Mouse (Mus musculus) thymus, adult 2 months (tissue): ENCODE results near the gene Col26a1. TPM values are rescaled to one million over a fixed set of nuclear protein-coding genes. Genes with fewer than 3 reads are reported as not detected.

Source experiments
- DNase-seq: peaks from one replicate; pipeline ENCODE4 v3.0.0; 2021
- H3K27ac ChIP-seq: fragments of 200-500 bp; 2 replicates; pipeline ENCODE4 v1.5.1; 2012; ENCODE audit warnings: low read length, control low read depth; ENCODE audit not compliant: control insufficient read depth, insufficient read depth
- H3K27me3 ChIP-seq: fragments of 200-500 bp; 2 replicates; pipeline ENCODE4 v1.6.1; 2012; ENCODE audit warnings: mild to moderate bottlenecking, low read length, moderate library complexity, mixed read lengths; ENCODE audit not compliant: control insufficient read depth, insufficient read depth
- H3K36me3 ChIP-seq: fragments of 200-500 bp; 2 replicates; pipeline ENCODE4 v1.6.1; 2012; ENCODE audit warnings: mild to moderate bottlenecking, low read length, moderate library complexity; ENCODE audit not compliant: control insufficient read depth, insufficient read depth
- H3K4me1 ChIP-seq: fragments of 200-500 bp; replicated peaks from 2 replicates; pipeline ENCODE4 v1.6.1; 2012; ENCODE audit warnings: low read length; ENCODE audit not compliant: control insufficient read depth, insufficient read depth
- H3K4me3 ChIP-seq: fragments of 200-500 bp; 2 replicates; pipeline ENCODE4 v1.5.1; 2012; ENCODE audit warnings: mild to moderate bottlenecking, low read length, control low read depth, moderate library complexity; ENCODE audit not compliant: control insufficient read depth, insufficient read depth
- CTCF ChIP-seq: fragments of 200-500 bp; IDR thresholded peaks from 2 replicates; pipeline ENCODE4 v1.5.1; 2012; ENCODE audit warnings: mild to moderate bottlenecking, control low read depth, low read length, moderate library complexity, borderline replicate concordance; ENCODE audit not compliant: control insufficient read depth, poor library complexity, insufficient read depth; ENCODE audit errors: extremely low read depth
- POLR2A ChIP-seq: fragments of 200-500 bp; IDR thresholded peaks from 2 replicates; pipeline ENCODE4 v1.6.1; 2012; ENCODE audit warnings: mild to moderate bottlenecking, low read length, control low read depth, moderate library complexity; ENCODE audit not compliant: control insufficient read depth, poor library complexity, insufficient read depth; ENCODE audit errors: extremely low read depth
- WGBS: fragments of 180-500 bp; shearing (Covaris S2); methylation state at CpG from one replicate; pipeline ENCODE4 v1.1.7; 2018; 5-methylcytosine and 5-hydroxymethylcytosine counted together
- polyA plus RNA-seq: library from polyadenylated mRNA; depleted of rRNA; stranded (reverse); fragments of >200 nt; gene quantifications from 2 replicates; pipeline ENCODE4 v1.2.3, GENCODE M21; 2012

The Col26a1 gene
- polyA plus RNA-seq, 1 experiment = 0.66 TPM

DNA sequence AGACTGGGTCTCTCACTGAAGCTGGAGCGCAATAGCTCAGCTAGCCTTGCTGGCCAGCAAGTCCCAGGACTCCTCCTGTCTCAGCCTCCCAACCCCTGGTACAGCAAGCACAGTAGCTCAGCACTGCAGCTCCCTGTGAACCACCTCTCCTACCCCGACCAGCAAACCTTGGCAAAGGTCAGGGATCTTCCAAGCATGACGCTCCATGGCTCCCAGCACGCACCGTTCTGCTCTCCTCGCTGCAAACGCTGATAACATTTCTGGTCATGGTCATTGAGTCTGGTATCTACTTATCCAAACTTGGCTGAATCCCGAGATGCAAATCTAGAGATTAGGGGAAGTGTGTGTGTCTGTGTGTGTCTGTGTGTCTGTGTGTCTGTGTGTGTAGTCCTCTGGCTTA is 2.9 kb downstream of the Col26a1 start:
- DNase-seq = no peak

DNA sequence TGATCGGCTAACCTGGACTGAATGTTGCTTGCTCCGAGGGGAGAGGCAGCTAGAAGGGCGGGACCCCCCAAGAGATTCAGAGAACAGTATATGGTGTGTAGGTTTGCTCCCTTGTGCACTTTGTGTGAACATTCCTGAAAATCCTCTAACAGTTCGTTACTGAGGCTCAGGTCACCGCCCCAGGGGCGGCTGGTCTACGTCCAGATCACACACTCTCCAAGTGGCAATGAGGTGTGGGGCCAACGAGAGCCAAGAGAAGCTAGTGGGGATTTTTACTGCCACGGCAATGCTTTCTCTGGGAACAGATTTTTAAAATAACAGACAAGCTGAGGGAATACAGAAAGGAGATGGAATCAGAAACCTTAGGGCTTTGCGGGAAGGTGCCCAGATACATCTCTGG is 8.7 kb downstream of the Col26a1 start:
- no peaks in the 10 kb centered on the region for H3K27me3 ChIP-seq
- H3K4me1 ChIP-seq = peaks cover 10% of the 10 kb centered on the region
- no peak for DNase-seq
- TF ChIP-seq POLR2A (no peak), CTCF (no peak)
- H3K4me3 ChIP-seq = no peak overlapping the region
- no peaks in the 10 kb centered on the region for H3K36me3 ChIP-seq
- WGBS = 93% methylated on average over 10 of the region's 10 CpGs
- H3K27ac ChIP-seq = no peak overlapping the region

More for the DNA sequence above, 2.9 kb downstream of the Col26a1 start:
- Histone ChIP-seq H3K27me3 (peaks cover 9% of the 10 kb centered on the region; the same call in 1 of the 2 replicates), H3K27ac (no peak overlapping the region), H3K36me3 (no peaks in the 10 kb centered on the region), H3K4me3 (no peak overlapping the region), H3K4me1 (no peaks in the 10 kb centered on the region)
- TF ChIP-seq CTCF = no peak
- no peak for TF ChIP-seq POLR2A
- WGBS = 92% methylated on average over 8 of the region's 8 CpGs

DNA sequence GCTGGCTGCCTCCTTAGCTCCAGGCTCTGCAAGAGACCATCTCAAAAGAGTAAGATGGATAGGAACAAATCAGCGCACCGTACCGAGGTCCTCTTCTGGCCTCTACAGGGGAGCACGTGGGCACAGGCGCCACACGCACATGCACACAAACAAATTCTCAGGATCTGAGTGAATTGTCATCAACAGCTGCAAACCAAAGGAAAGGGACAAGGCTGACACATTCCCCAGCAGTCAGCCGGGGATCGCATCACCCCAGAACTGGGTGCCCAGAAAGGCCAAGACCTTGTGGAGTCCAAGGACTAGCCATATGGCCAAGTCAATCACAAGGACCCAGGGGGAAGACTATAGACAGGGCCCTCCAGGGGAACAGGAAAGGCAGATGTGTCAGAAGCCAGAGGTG is 10.6 kb downstream of the Col26a1 start:
- 97% methylated on average over 8 of the region's 8 CpGs for WGBS
- TF ChIP-seq POLR2A = no peak
- no peak for TF ChIP-seq CTCF
- no peak for DNase-seq

DNA sequence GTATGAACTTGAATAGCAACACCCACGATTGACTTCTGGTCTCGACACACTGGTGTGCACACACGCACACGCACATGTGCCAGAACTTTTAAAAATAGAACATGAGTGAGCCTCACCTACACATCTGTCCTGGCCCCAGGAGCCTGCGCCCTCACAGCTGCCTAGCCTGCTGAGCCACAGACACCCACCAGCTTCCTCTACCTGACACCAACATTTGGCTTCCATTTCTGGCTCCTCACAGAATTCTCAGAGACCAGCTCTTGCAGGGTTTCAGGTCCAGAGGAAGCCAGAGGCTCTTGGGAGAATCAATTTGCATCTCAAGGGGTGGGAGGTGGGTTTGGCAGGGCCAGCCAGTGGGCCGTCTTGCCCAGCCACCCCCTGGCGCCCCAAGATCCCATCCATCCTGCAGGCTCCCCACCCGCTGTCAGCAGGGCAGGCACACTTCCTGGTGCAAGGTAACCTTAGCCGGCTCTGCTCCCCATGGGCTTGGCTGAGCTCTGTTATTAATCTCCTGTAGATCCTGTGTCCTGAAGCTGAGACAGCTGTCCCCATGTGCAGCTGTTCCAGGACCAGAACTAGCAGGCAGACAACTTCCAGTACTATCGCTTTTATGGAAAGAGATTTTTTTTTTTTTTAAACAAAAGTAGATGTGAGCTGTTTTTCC is 13.4 kb downstream of the Col26a1 start:
- TF ChIP-seq POLR2A = no peak
- TF ChIP-seq CTCF = no peak
- 15% methylated on average over 10 of the region's 10 CpGs for WGBS
- peak; percentile 52 for DNase-seq
- H3K4me1 ChIP-seq = peaks cover 24% of the 10 kb centered on the region
- peak overlapping the region; percentile 94 for H3K27ac ChIP-seq
- no peak overlapping the region for H3K4me3 ChIP-seq
- H3K27me3 ChIP-seq = no peaks in the 10 kb centered on the region
- H3K36me3 ChIP-seq = no peaks in the 10 kb centered on the region

More for the DNA sequence above, 10.6 kb downstream of the Col26a1 start:
- Histone ChIP-seq H3K4me3 (no peak overlapping the region), H3K4me1 (peaks cover 18% of the 10 kb centered on the region), H3K36me3 (no peaks in the 10 kb centered on the region), H3K27ac (no peak overlapping the region), H3K27me3 (no peaks in the 10 kb centered on the region)

DNA sequence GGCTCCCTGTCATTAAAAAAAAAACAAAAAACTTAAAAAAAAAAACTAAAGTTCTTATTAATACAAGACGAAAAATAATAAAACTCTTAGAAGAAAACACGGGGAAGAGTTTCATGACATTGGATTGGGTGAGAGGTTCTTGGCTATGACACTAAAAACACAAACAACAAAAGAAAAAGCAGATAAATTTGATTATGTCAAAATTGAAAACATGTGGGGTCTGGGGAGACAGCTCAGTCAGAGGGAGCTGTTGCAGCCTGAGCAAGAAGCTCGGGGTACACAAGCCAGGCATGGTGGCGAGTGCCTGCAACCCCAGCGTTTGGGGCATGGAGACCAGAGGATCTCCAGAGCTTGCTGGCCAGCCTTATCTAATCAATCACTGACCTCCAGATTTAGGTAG is 15.3 kb downstream of the Col26a1 start:
- Histone ChIP-seq H3K27ac (no peak overlapping the region), H3K27me3 (no peaks in the 10 kb centered on the region), H3K4me3 (no peak overlapping the region), H3K4me1 (peaks cover 43% of the 10 kb centered on the region), H3K36me3 (no peaks in the 10 kb centered on the region)
- WGBS = 92% methylated on average over 5 of the region's 5 CpGs
- TF ChIP-seq POLR2A (no peak), CTCF (no peak)
- no peak for DNase-seq

DNA sequence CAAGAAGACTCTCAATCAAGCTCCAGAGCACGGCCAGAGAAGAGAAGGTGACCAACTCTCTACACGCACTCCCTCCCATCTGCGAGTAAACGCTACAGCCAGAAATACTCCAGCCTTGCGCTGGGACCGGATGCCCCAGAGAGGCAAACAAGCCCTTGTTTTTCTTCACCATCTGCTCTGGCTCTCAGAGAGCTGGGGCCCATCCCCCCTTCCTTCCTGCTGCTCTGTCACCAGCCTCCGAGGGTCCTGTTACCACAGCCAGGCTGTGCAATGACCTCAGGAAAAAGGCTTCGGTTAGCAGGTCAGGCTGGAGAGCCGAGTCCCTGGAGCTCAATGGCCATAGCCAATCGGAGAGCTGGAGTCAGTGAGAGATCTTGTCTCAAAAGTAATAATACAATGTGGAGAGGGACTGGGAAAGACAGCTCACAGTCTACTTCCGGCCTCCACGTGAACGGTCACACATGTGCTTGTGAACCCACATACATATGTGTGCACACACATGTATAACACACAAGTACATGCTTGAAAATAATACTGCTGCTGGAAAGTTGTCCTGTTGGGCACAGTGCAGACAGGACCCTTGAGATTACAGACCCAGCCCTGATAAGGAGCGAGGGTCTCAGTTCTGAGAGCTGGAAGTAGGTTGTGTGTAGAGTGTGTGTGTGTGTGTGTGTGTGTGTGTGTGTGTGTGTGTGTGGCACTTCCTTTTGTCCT is 18.9 kb downstream of the Col26a1 start:
- peak; percentile 66 for TF ChIP-seq POLR2A
- TF ChIP-seq CTCF = no peak
- peaks cover 39% of the 10 kb centered on the region for H3K4me1 ChIP-seq
- H3K4me3 ChIP-seq = peak overlapping the region; percentile 4; the same call in 1 of the 2 replicates
- DNase-seq = peak; percentile 90
- no peaks in the 10 kb centered on the region for H3K27me3 ChIP-seq
- no peaks in the 10 kb centered on the region for H3K36me3 ChIP-seq
- peak overlapping the region; percentile 88 for H3K27ac ChIP-seq
- WGBS = 10% methylated on average over 14 of the region's 14 CpGs
